Mouse (Mus musculus) neural tube, embryonic 11.5 days (tissue): ENCODE measurements at regions not wholly inside any gene's neighbourhood (a gene's known extent, or its start where the extent isn't known, plus 50 kb on each side); places are given as distances from the start of the nearest gene placed in this dataset.
A peak's percentile ranks its signal among the peaks of the same experiment; 100 is the strongest.

Experiments used
- ATAC-seq: fragments of 200-750 bp; cut with Nextera tagmentation; 2 replicates; pipeline ENCODE4 v1.8.0; 2017; ENCODE audit warnings: moderate number of reproducible peaks, mild to moderate bottlenecking, moderate TSS enrichment, moderate library complexity; ENCODE audit not compliant: insufficient read depth, low FRiP score, low TSS enrichment
- DNase-seq: peaks from one replicate; pipeline ENCODE4 v3.0.0-alpha.2; 2015; ENCODE audit warnings: low spot score
- H3K27ac ChIP-seq: fragments of 300-500 bp; sonication (generic); 2 replicates; pipeline ENCODE4 v1.5.1; 2014; ENCODE audit warnings: low read depth, mild to moderate bottlenecking, low read length
- H3K27me3 ChIP-seq: fragments of 300-500 bp; sonication (generic); 2 replicates; pipeline ENCODE4 v1.6.1; 2014; ENCODE audit warnings: mild to moderate bottlenecking, low read length, mixed read lengths; ENCODE audit not compliant: control insufficient read depth, insufficient read depth
- H3K36me3 ChIP-seq: fragments of 300-500 bp; sonication (generic); 2 replicates; pipeline ENCODE4 v1.6.1; 2014; ENCODE audit warnings: mild to moderate bottlenecking, low read length, moderate library complexity, mixed read lengths; ENCODE audit not compliant: control insufficient read depth, insufficient read depth
- H3K4me1 ChIP-seq: fragments of 300-500 bp; sonication (generic); 2 replicates; pipeline ENCODE4 v1.6.1; 2014; ENCODE audit warnings: low read length, mixed read lengths; ENCODE audit not compliant: control insufficient read depth, insufficient read depth
- H3K4me2 ChIP-seq: fragments of 300-500 bp; sonication (generic); 2 replicates; pipeline ENCODE4 v1.6.1; 2014; ENCODE audit warnings: low read depth, mild to moderate bottlenecking, moderate library complexity
- H3K4me3 ChIP-seq: fragments of 300-500 bp; sonication (generic); 2 replicates; pipeline ENCODE4 v1.5.1; 2014; ENCODE audit warnings: low read depth, low read length
- H3K9ac ChIP-seq: fragments of 300-500 bp; sonication (generic); 2 replicates; pipeline ENCODE4 v1.6.1; 2014; ENCODE audit warnings: mild to moderate bottlenecking, low read length
- H3K9me3 ChIP-seq: fragments of 300-500 bp; sonication (generic); 2 replicates; pipeline ENCODE4 v1.6.1; 2016; ENCODE audit warnings: low read length; ENCODE audit not compliant: control insufficient read depth
- WGBS: fragments of 180-500 bp; shearing (Covaris S2); extraction: QIAGEN DNeasy Blood & Tissue Kit; methylation state at CpG from one replicate; pipeline ENCODE4 v1.1.7; 2014; 5-methylcytosine and 5-hydroxymethylcytosine counted together

DNA sequence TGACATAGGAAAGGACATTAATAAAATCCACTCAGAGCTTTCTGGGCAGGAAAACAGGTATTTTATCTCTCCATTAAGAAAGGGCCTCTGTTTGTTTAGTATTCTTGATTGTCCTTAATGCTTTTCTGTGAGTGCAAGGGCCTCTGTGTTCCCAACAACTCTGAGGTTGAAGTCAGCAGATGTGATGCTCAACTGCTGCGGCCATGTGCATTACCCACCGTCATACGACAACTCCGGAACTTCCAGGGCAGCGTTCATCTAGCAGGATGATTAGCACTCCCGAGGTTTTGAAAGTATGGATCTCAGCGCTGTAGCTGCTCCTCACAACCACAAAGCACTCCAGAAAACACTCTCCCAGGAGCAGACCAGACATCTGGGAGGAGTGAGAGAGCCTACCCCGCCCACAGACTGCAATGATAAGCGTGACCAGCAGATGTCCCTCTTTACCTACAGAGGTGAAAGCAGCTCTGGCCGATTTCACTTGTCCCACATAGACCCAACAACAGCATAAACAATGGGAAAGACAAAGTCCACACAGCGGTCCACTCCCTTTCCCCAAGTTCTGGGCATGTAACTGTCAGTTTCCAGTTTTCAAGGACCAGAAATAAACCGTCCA is 1719.7 kb upstream of the Impad1 start:
- no peak overlapping the region for H3K4me2 ChIP-seq
- no peaks in the 10 kb centered on the region for H3K36me3 ChIP-seq
- no peak overlapping the region for H3K4me3 ChIP-seq
- H3K9me3 ChIP-seq = no peaks in the 10 kb centered on the region
- H3K27me3 ChIP-seq = no peaks in the 10 kb centered on the region
- 19% methylated on average over 12 of the region's 12 CpGs for WGBS
- no peak overlapping the region for H3K27ac ChIP-seq
- DNase-seq (peak; percentile 82), ATAC-seq (peak; percentile 86)
- no peaks in the 10 kb centered on the region for H3K4me1 ChIP-seq
- H3K9ac ChIP-seq = no peak overlapping the region

DNA sequence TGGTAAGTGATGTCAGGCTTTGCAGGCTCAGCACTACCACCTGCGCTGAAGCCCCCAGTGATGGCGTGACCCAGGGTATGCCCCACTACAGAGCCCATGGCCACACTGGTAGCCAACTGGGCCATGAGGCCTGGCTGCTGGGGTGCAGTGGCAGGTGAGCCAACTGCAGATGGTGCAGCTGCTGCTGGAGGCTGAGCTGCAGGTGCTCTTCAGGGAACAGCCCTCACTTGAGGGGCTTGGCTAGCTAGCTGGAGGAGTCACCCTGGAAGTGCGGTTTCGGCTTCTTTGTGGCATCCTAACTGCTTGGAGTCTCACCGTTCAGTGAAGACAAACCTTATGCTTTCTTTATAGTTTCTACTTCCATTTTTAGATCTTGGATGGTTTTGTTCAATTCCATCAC is 1714.9 kb upstream of the Impad1 start:
- Histone ChIP-seq H3K36me3 (no peaks in the 10 kb centered on the region), H3K27ac (no peak overlapping the region), H3K9me3 (no peaks in the 10 kb centered on the region), H3K4me3 (no peak overlapping the region), H3K27me3 (no peaks in the 10 kb centered on the region), H3K9ac (no peak overlapping the region), H3K4me1 (no peaks in the 10 kb centered on the region), H3K4me2 (no peak overlapping the region)
- ATAC-seq (no peak), DNase-seq (no peak)
- 93% methylated on average over 5 of the region's 5 CpGs for WGBS
